Mouse (Mus musculus) E14TG2a.4 (cell line): ENCODE measurements at regions not wholly inside any gene's neighbourhood (a gene's known extent, or its start where the extent isn't known, plus 50 kb on each side); places are given as distances from the start of the nearest gene placed in this dataset.

Experiments used
- CTCF ChIP-seq: conservative IDR thresholded peaks from 2 replicates; pipeline ENCODE4 v1.5.1; 2014; ENCODE audit warnings: low read length
- NANOG ChIP-seq: IDR thresholded peaks from 2 replicates; pipeline ENCODE4 v1.6.1; 2014; ENCODE audit warnings: borderline replicate concordance, low read length, mixed read lengths
- POU5F1 ChIP-seq: IDR thresholded peaks from 2 replicates; pipeline ENCODE4 v1.6.1; 2014; ENCODE audit warnings: low read length, borderline replicate concordance

- no peak for TF ChIP-seq CTCF
- no peak for TF ChIP-seq POU5F1
- no peak for TF ChIP-seq NANOG
These were observed 449.7 kb upstream of the Cdh4 start for GRCm38 (mm10) chr2:178992334-178993116.
